Mouse (Mus musculus) lung, adult 2 months (tissue): ENCODE measurements around the gene Dab2.

Experiments
- CTCF ChIP-seq: fragments of 200-500 bp; IDR thresholded peaks from 2 replicates; pipeline ENCODE4 v1.5.1; 2011; ENCODE audit warnings: mild to moderate bottlenecking, low read length, control low read depth; ENCODE audit not compliant: insufficient read depth
- POLR2A ChIP-seq: fragments of 200-500 bp; IDR thresholded peaks from 2 replicates; pipeline ENCODE4 v1.6.1; 2011; ENCODE audit warnings: low read depth, mild to moderate bottlenecking, control low read depth, low read length, borderline replicate concordance; ENCODE audit errors: extremely low read depth

DNA sequence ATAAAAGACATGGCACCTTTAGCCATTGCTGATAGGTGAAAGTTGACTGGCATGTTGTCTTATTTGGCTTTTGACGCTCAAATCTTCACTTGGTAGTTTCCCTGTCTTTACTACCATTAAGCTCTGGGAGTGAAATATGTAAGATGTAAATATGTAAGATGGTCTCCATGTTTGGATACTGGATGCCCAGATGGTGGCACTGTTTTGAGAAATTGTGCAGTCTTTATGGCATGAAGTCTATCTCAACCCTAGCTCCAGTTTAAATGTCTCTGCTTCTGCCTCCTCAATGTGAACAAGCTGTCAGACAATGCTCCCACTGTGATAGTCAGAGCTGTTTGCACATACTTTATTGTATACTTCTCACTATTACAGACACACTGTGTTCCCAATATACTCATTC is 169.3 kb downstream of the Dab2 start:
- no peak for TF ChIP-seq CTCF
- no peak for TF ChIP-seq POLR2A
